Mouse (Mus musculus) MEL (cell line): ENCODE data around the gene Kalrn. TPM values are rescaled to one million over a fixed set of nuclear protein-coding genes. Genes with fewer than 3 reads are reported as not detected.

Experiments
- DNase-seq: peaks from one replicate; pipeline ENCODE4 v3.0.0; 2011; ENCODE audit warnings: low read depth, low spot score
- H3K27ac ChIP-seq: 2 replicates; pipeline ENCODE4 v1.5.1; 2012; ENCODE audit warnings: low read depth, mild to moderate bottlenecking, control low read depth, low read length, moderate library complexity; ENCODE audit not compliant: control insufficient read depth
- H3K27me3 ChIP-seq, 2 experiments: fragments of 150-350 bp in 1 of 2; sonication (generic) in 1 of 2; 2 replicates each; pipeline ENCODE4 v1.6.1; 2012; ENCODE audit warnings: low read length in 2 of 2, mild to moderate bottlenecking in 2 of 2, improper control_type of control experiment in 1 of 2, moderate library complexity in 1 of 2; ENCODE audit not compliant: insufficient read depth in 2 of 2, control insufficient read depth in 1 of 2
- H3K36me3 ChIP-seq, 2 experiments: 2 replicates each; pipeline ENCODE4 v1.6.1; 2012 to 2014; ENCODE audit warnings: low read length in 2 of 2, improper control_type of control experiment in 1 of 2, inconsistent platforms in 1 of 2, mild to moderate bottlenecking in 1 of 2; ENCODE audit not compliant: insufficient read depth in 2 of 2, control insufficient read depth in 1 of 2
- H3K4me1 ChIP-seq, 2 experiments: fragments of 150-350 bp in 1 of 2; sonication (generic) in 1 of 2; 2 replicates each; pipeline ENCODE4 v1.6.1; 2012; ENCODE audit warnings: low read length in 2 of 2, improper control_type of control experiment in 1 of 2, mild to moderate bottlenecking in 1 of 2; ENCODE audit not compliant: insufficient read depth in 2 of 2, control insufficient read depth in 1 of 2
- H3K4me3 ChIP-seq, 2 experiments: fragments of 150-350 bp in 1 of 2; sonication (generic) in 1 of 2; 2 replicates each; pipeline ENCODE4 v1.5.1; 2012; ENCODE audit warnings: low read depth in 2 of 2, low read length in 2 of 2, mild to moderate bottlenecking in 2 of 2, moderate library complexity in 2 of 2, control low read depth in 1 of 2, improper control_type of control experiment in 1 of 2; ENCODE audit not compliant: control insufficient read depth in 1 of 2, insufficient read depth in 1 of 2
- H3K79me2 ChIP-seq: 2 replicates; pipeline ENCODE4 v1.6.1; 2012; ENCODE audit warnings: mild to moderate bottlenecking, low read length, moderate library complexity; ENCODE audit not compliant: control insufficient read depth, poor library complexity, insufficient read depth
- H3K9ac ChIP-seq: 2 replicates; pipeline ENCODE4 v1.6.1; 2012; ENCODE audit warnings: low read depth, mild to moderate bottlenecking, control low read depth, low read length, moderate library complexity; ENCODE audit not compliant: control insufficient read depth, poor library complexity, severe bottlenecking
- H3K9me3 ChIP-seq: fragments of 150-350 bp; sonication (generic); replicated peaks from 2 replicates; pipeline ENCODE4 v1.6.1; 2012; ENCODE audit warnings: mild to moderate bottlenecking, low read length, improper control_type of control experiment, moderate library complexity; ENCODE audit not compliant: insufficient read depth
- CHD1 ChIP-seq: IDR thresholded peaks from 2 replicates; pipeline ENCODE4 v1.6.1; 2012; ENCODE audit warnings: low read depth, mild to moderate bottlenecking, inconsistent platforms, low read length, improper control_type of control experiment
- CHD2 ChIP-seq: IDR thresholded peaks from 2 replicates; pipeline ENCODE4 v1.6.1; 2011; ENCODE audit warnings: low read length, improper control_type of control experiment
- E2F4 ChIP-seq: IDR thresholded peaks from 2 replicates; pipeline ENCODE4 v1.6.1; 2011; ENCODE audit warnings: low read depth, low read length, improper control_type of control experiment, borderline replicate concordance
- ELF1 ChIP-seq: IDR thresholded peaks from 2 replicates; pipeline ENCODE4 v1.6.1; 2014; ENCODE audit warnings: low read depth, mild to moderate bottlenecking, inconsistent platforms, low read length, improper control_type of control experiment, moderate library complexity
- ETS1 ChIP-seq: IDR thresholded peaks from 2 replicates; pipeline ENCODE4 v1.6.1; 2012; ENCODE audit warnings: low read depth, mild to moderate bottlenecking, inconsistent platforms, low read length, improper control_type of control experiment, moderate library complexity
- GATA1 ChIP-seq: IDR thresholded peaks from 2 replicates; pipeline ENCODE4 v1.6.1; 2011; ENCODE audit warnings: low read depth, low read length, improper control_type of control experiment
- HCFC1 ChIP-seq: IDR thresholded peaks from 2 replicates; pipeline ENCODE4 v1.6.1; 2012; ENCODE audit warnings: low read depth, mild to moderate bottlenecking, inconsistent platforms, low read length, improper control_type of control experiment, moderate library complexity
- MAX ChIP-seq: IDR thresholded peaks from 2 replicates; pipeline ENCODE4 v1.6.1; 2011; ENCODE audit warnings: low read length, improper control_type of control experiment
- MEF2A ChIP-seq: IDR thresholded peaks from 2 replicates; pipeline ENCODE4 v1.6.1; 2014; ENCODE audit warnings: low read depth, mild to moderate bottlenecking, inconsistent platforms, low read length, improper control_type of control experiment; ENCODE audit not compliant: poor library complexity, insufficient replicate concordance, severe bottlenecking; ENCODE audit errors: extremely low read depth
- MYB ChIP-seq: IDR thresholded peaks from 2 replicates; pipeline ENCODE4 v1.6.1; 2011; ENCODE audit warnings: mild to moderate bottlenecking, low read depth, low read length, improper control_type of control experiment
- MYC ChIP-seq: IDR thresholded peaks from 2 replicates; pipeline ENCODE4 v1.6.1; 2011; ENCODE audit warnings: low read depth, mild to moderate bottlenecking, low read length, improper control_type of control experiment, moderate library complexity
- NELFE ChIP-seq: IDR thresholded peaks from 2 replicates; pipeline ENCODE4 v1.6.1; 2011; ENCODE audit warnings: low read depth, low read length, improper control_type of control experiment
- NRF1 ChIP-seq: IDR thresholded peaks from 2 replicates; pipeline ENCODE4 v1.6.1; 2014; ENCODE audit warnings: low read depth, mild to moderate bottlenecking, inconsistent platforms, low read length, improper control_type of control experiment, moderate library complexity; ENCODE audit not compliant: poor library complexity, insufficient read depth, severe bottlenecking
- RAD21 ChIP-seq: IDR thresholded peaks from 2 replicates; pipeline ENCODE4 v1.6.1; 2011; ENCODE audit warnings: mild to moderate bottlenecking, low read depth, low read length, improper control_type of control experiment
- SMC3 ChIP-seq: IDR thresholded peaks from 2 replicates; pipeline ENCODE4 v1.6.1; 2011; ENCODE audit warnings: low read depth, low read length, improper control_type of control experiment
- TAL1 ChIP-seq: IDR thresholded peaks from 2 replicates; pipeline ENCODE4 v1.6.1; 2012; ENCODE audit warnings: mild to moderate bottlenecking, inconsistent platforms, low read length, moderate library complexity, mixed read lengths
- TBP ChIP-seq: IDR thresholded peaks from 2 replicates; pipeline ENCODE4 v1.8.0; 2011; ENCODE audit warnings: low read depth, low read length, improper control_type of control experiment
- TCF12 ChIP-seq: IDR thresholded peaks from 2 replicates; pipeline ENCODE4 v1.6.1; 2014; ENCODE audit warnings: low read depth, mild to moderate bottlenecking, inconsistent platforms, low read length, improper control_type of control experiment, moderate library complexity
- UBTF ChIP-seq: IDR thresholded peaks from 2 replicates; pipeline ENCODE4 v1.6.1; 2012; ENCODE audit warnings: low read depth, mild to moderate bottlenecking, inconsistent platforms, low read length, improper control_type of control experiment, moderate library complexity, borderline replicate concordance; ENCODE audit not compliant: insufficient read depth
- USF1 ChIP-seq: IDR thresholded peaks from 2 replicates; pipeline ENCODE4 v1.6.1; 2014; ENCODE audit warnings: low read depth, mild to moderate bottlenecking, inconsistent platforms, low read length, improper control_type of control experiment, moderate library complexity
- USF2 ChIP-seq, 2 experiments: IDR thresholded peaks; 2 replicates each; pipeline ENCODE4 v1.6.1; 2011 to 2012; ENCODE audit warnings: improper control_type of control experiment in 2 of 2, low read length in 2 of 2, borderline replicate concordance in 1 of 2, inconsistent platforms in 1 of 2, low read depth in 1 of 2, mild to moderate bottlenecking in 1 of 2; ENCODE audit not compliant: insufficient read depth in 1 of 2
- ZC3H11A ChIP-seq: IDR thresholded peaks from 2 replicates; pipeline ENCODE4 v1.6.1; 2012; ENCODE audit warnings: low read depth, mild to moderate bottlenecking, inconsistent platforms, low read length, improper control_type of control experiment
- ZKSCAN1 ChIP-seq: IDR thresholded peaks from 2 replicates; pipeline ENCODE4 v1.6.1; 2012; ENCODE audit warnings: low read depth, mild to moderate bottlenecking, inconsistent platforms, low read length, improper control_type of control experiment, moderate library complexity
- ZMIZ1 ChIP-seq: IDR thresholded peaks from 2 replicates; pipeline ENCODE4 v1.6.1; 2012; ENCODE audit warnings: low read depth, mild to moderate bottlenecking, inconsistent platforms, low read length, improper control_type of control experiment, moderate library complexity
- ZNF384 ChIP-seq: IDR thresholded peaks from 2 replicates; pipeline ENCODE4 v1.6.1; 2012; ENCODE audit warnings: low read depth, mild to moderate bottlenecking, inconsistent platforms, low read length, improper control_type of control experiment
- polyA plus RNA-seq, 2 experiments: library from polyadenylated mRNA; stranded (reverse) in 1 of 2; unstranded in 1 of 2; fragments of >175 nt in 1 of 2; fragments of >200 nt in 1 of 2; gene quantifications; 2 replicates each; pipeline versions ENCODE4 v1.2.1 to v1.2.4; 2012; ENCODE audit warnings: low replicate concordance in 2 of 2, low read depth in 1 of 2; ENCODE audit not compliant: insufficient read length in 2 of 2, insufficient read depth in 1 of 2, missing spikeins in 1 of 2
- total RNA-seq: library from RNA; depleted of rRNA; stranded (reverse); fragments of 300-350 nt; gene quantifications from 2 replicates; pipeline ENCODE4 v1.2.3, GENCODE M21; 2012

Kalrn gene
- total and polyA plus RNA-seq, 3 experiments = 10.4 to 11.8 TPM; not detected in 1

GRCm38 (mm10) chr16:34040276-34040675, 533.1 kb downstream of the Kalrn start:
- peaks cover 25 to 51% of the 10 kb centered on the region in 2 experiments for H3K4me1 ChIP-seq
- no peaks in the 10 kb centered on the region for H3K27me3 ChIP-seq

GRCm38 (mm10) chr16:34039736-34040135, 533.6 kb downstream of the Kalrn start:
- Histone ChIP-seq H3K27ac (no peak overlapping the region), H3K4me1 (peaks cover 24 to 51% of the 10 kb centered on the region in 2 experiments), H3K9me3 (no peaks in the 10 kb centered on the region)

More at GRCm38 (mm10) chr16:34040276-34040675, 533.1 kb downstream of the Kalrn start:
- DNase-seq = no peak
- no peak overlapping the region for H3K9ac ChIP-seq
- peak overlapping the region; percentile 10; the same call in 1 of the 2 replicates for H3K27ac ChIP-seq
- no peak overlapping the region for H3K4me3 ChIP-seq
- H3K79me2 ChIP-seq = no peaks in the 10 kb centered on the region
- no peaks in the 10 kb centered on the region for H3K9me3 ChIP-seq
- TF ChIP-seq MEF2A (no peak), CHD1 (no peak), RAD21 (no peak), ELF1 (no peak), ZNF384 (no peak), ETS1 (no peak), USF2 (IDR thresholded peaks at IDR 0.05; ENCODE audit: borderline replicate concordance in 1 of 2, insufficient read depth in 1 of 2, low read depth in 1 of 2, low read length in 2 of 2) (no peak)
- TF ChIP-seq, all 39 proteins: peak for 0
- H3K36me3 ChIP-seq = peaks cover 0 to 37% of the 10 kb centered on the region in 2 experiments; a peak in 2 of 4 replicates

GRCm38 (mm10) chr16:34036327-34037047, 536.8 kb downstream of the Kalrn start:
- H3K4me3 ChIP-seq = no peak overlapping the region
- H3K79me2 ChIP-seq = no peaks in the 10 kb centered on the region; the same call in 1 of the 2 replicates
- H3K36me3 ChIP-seq = peaks cover 0 to 57% of the 10 kb centered on the region in 2 experiments; a peak in 2 of 4 replicates
- peak overlapping the region; percentile 69 for H3K27ac ChIP-seq
- peaks cover 28 to 68% of the 10 kb centered on the region in 2 experiments for H3K4me1 ChIP-seq
- peak; percentile 78 for DNase-seq
- no peaks in the 10 kb centered on the region for H3K9me3 ChIP-seq
- H3K9ac ChIP-seq = peak overlapping the region; percentile 16
- no peaks in the 10 kb centered on the region for H3K27me3 ChIP-seq
- no peak for TF ChIP-seq CHD2
- peak; percentile 64 for TF ChIP-seq GATA1
- no peak for TF ChIP-seq NELFE
- no peak for TF ChIP-seq SMC3
- TF ChIP-seq NRF1 = no peak
- TF ChIP-seq HCFC1 = no peak
- no peak for TF ChIP-seq TBP
- peak; percentile 66 for TF ChIP-seq MAX
- TF ChIP-seq UBTF = no peak
- TF ChIP-seq ZC3H11A = no peak
- TF ChIP-seq CHD1 = no peak
- TF ChIP-seq E2F4 = no peak
- TF ChIP-seq USF1 = no peak
- TF ChIP-seq TCF12 = peak; percentile 81
- TF ChIP-seq ZMIZ1 = no peak

More at GRCm38 (mm10) chr16:34039736-34040135, 533.6 kb downstream of the Kalrn start:
- no peak for TF ChIP-seq MYB
- no peak for TF ChIP-seq MYC
- TF ChIP-seq TAL1 = no peak
- TF ChIP-seq RAD21 = no peak
- TF ChIP-seq CHD1 = no peak
- TF ChIP-seq ZKSCAN1 = no peak
- no peak for TF ChIP-seq ZC3H11A
- TF ChIP-seq UBTF = no peak
- Histone ChIP-seq H3K36me3 (peaks cover 0 to 38% of the 10 kb centered on the region in 2 experiments; a peak in 2 of 4 replicates), H3K27me3 (no peaks in the 10 kb centered on the region), H3K79me2 (no peaks in the 10 kb centered on the region), H3K9ac (no peak overlapping the region), H3K4me3 (no peak overlapping the region)
- DNase-seq = no peak
